Mouse (Mus musculus): ENCODE data around the gene Osm. TPM values are rescaled to one million over a fixed set of nuclear protein-coding genes. Genes with fewer than 3 reads are reported as not detected.

Osm gene
- polyA plus RNA-seq (2015; fragmentation: Nextera tagmentation; extraction: Ambion mirVana), result 0.06 TPM in 1 of 2 replicates, not detected in the other

- no peaks in the 10 kb centered on the region for H3K36me3 ChIP-seq
- H3K4me1 ChIP-seq, result no peaks in the 10 kb centered on the region
- no peak within 1 kb of the TSS for H3K4me2 ChIP-seq (replicated peaks)
- H3K9ac ChIP-seq, result no peak within 1 kb of the TSS
- ATAC-seq (ENCODE audit: low FRiP score, low read depth), result no peak
- no peaks in the 10 kb centered on the region for H3K27me3 ChIP-seq
- H3K9me3 ChIP-seq, result no peaks in the 10 kb centered on the region
- no peak within 1 kb of the TSS for H3K27ac ChIP-seq
- WGBS, result 75% methylated on average over 16 of the region's 16 CpGs
- H3K4me3 ChIP-seq, result no peak within 1 kb of the TSS
Measured at GRCm38 (mm10) chr11:4235665-4236545, at the start of gene Osm. Gene Osm, plus strand, starts transcription at chr11:4236420.

- Histone ChIP-seq H3K27ac (peak within 1 kb of the TSS; percentile 28; the same call in 1 of the 2 replicates), H3K9ac (peak within 1 kb of the TSS; percentile 93), H3K9me3 (no peaks in the 10 kb centered on the region), H3K4me3 (peak within 1 kb of the TSS; percentile 85), H3K4me2 (replicated peaks) (peak within 1 kb of the TSS; percentile 91), H3K36me3 (peaks cover 14% of the 10 kb centered on the region), H3K27me3 (no peaks in the 10 kb centered on the region), H3K4me1 (peaks cover 41% of the 10 kb centered on the region)
- peak; percentile 100 for ATAC-seq (ENCODE audit: low FRiP score, low read depth)
- under 1% methylated on average over 70 of the region's 71 CpGs for WGBS
Measured at GRCm38 (mm10) chr11:4186486-4187317, 49.5 kb upstream of the Osm start, which contains the start of gene Tbc1d10a. Gene Tbc1d10a, plus strand, starts transcription at chr11:4186789.

- peak overlapping the region; percentile 93 for H3K9ac ChIP-seq
- no peaks in the 10 kb centered on the region for H3K9me3 ChIP-seq
- peaks cover 47% of the 10 kb centered on the region for H3K4me1 ChIP-seq
- H3K4me2 ChIP-seq (replicated peaks), result peak overlapping the region; percentile 91
- ATAC-seq (ENCODE audit: low FRiP score, low read depth), result no peak
- peaks cover 9% of the 10 kb centered on the region for H3K36me3 ChIP-seq
- WGBS, result 15% methylated on average over 9 of the region's 9 CpGs
- H3K4me3 ChIP-seq, result peak overlapping the region; percentile 85
- H3K27ac ChIP-seq, result no peak overlapping the region
- H3K27me3 ChIP-seq, result no peaks in the 10 kb centered on the region
Measured at GRCm38 (mm10) chr11:4187318-4187700, 48.9 kb upstream of the Osm start.

- H3K4me1 ChIP-seq, result peaks cover 61% of the 10 kb centered on the region
- 85% methylated on average over 6 of the region's 6 CpGs for WGBS
- H3K27me3 ChIP-seq, result no peaks in the 10 kb centered on the region
- H3K36me3 ChIP-seq, result no peaks in the 10 kb centered on the region; the same call in 1 of the 2 replicates
- no peak overlapping the region; the same call in 1 of the 2 replicates for H3K9ac ChIP-seq
- H3K9me3 ChIP-seq, result no peaks in the 10 kb centered on the region
- ATAC-seq (ENCODE audit: low FRiP score, low read depth), result no peak
- no peak overlapping the region for H3K27ac ChIP-seq
- H3K4me3 ChIP-seq, result no peak overlapping the region
- H3K4me2 ChIP-seq (replicated peaks), result no peak overlapping the region
Measured at GRCm38 (mm10) chr11:4189182-4189581, 47.0 kb upstream of the Osm start.

- no peaks in the 10 kb centered on the region for H3K9me3 ChIP-seq
- H3K4me2 ChIP-seq (replicated peaks), result peak overlapping the region; percentile 27; the same call in 1 of the 2 replicates
- peaks cover 61% of the 10 kb centered on the region for H3K4me1 ChIP-seq
- H3K27me3 ChIP-seq, result no peaks in the 10 kb centered on the region
- no peaks in the 10 kb centered on the region; the same call in 1 of the 2 replicates for H3K36me3 ChIP-seq
- no peak for ATAC-seq (ENCODE audit: low FRiP score, low read depth)
- H3K27ac ChIP-seq, result peak overlapping the region; percentile 87; the same call in 1 of the 2 replicates
- 51% methylated on average over 3 of the region's 3 CpGs for WGBS
- no peak overlapping the region for H3K4me3 ChIP-seq
- no peak overlapping the region for H3K9ac ChIP-seq
Measured at GRCm38 (mm10) chr11:4190677-4191076, 45.5 kb upstream of the Osm start.

GRCm38 (mm10) chr11:4192757-4193156 is 43.5 kb upstream of the Osm start:
- Histone ChIP-seq H3K9ac (no peak overlapping the region), H3K36me3 (no peaks in the 10 kb centered on the region; the same call in 1 of the 2 replicates), H3K27me3 (no peaks in the 10 kb centered on the region), H3K9me3 (no peaks in the 10 kb centered on the region), H3K27ac (peak overlapping the region; percentile 87), H3K4me1 (peaks cover 63% of the 10 kb centered on the region), H3K4me3 (no peak overlapping the region), H3K4me2 (replicated peaks) (peak overlapping the region; percentile 23)
- 56% methylated on average over 3 of the region's 3 CpGs for WGBS
- peak; percentile 50; the same call in 1 of the 2 replicates for ATAC-seq (ENCODE audit: low FRiP score, low read depth)

- Histone ChIP-seq H3K9me3 (no peaks in the 10 kb centered on the region), H3K27me3 (no peaks in the 10 kb centered on the region), H3K4me2 (replicated peaks) (no peak overlapping the region), H3K9ac (no peak overlapping the region), H3K4me3 (no peak overlapping the region), H3K36me3 (no peaks in the 10 kb centered on the region; the same call in 1 of the 2 replicates), H3K27ac (peak overlapping the region; percentile 87; the same call in 1 of the 2 replicates), H3K4me1 (peaks cover 56% of the 10 kb centered on the region)
- ATAC-seq (ENCODE audit: low FRiP score, low read depth), result no peak
Measured at GRCm38 (mm10) chr11:4193420-4193819, 42.8 kb upstream of the Osm start.

- Histone ChIP-seq H3K9ac (no peak overlapping the region), H3K27ac (no peak overlapping the region), H3K4me1 (peaks cover 43% of the 10 kb centered on the region), H3K4me3 (no peak overlapping the region), H3K4me2 (replicated peaks) (no peak overlapping the region), H3K36me3 (no peaks in the 10 kb centered on the region; the same call in 1 of the 2 replicates), H3K27me3 (no peaks in the 10 kb centered on the region), H3K9me3 (no peaks in the 10 kb centered on the region)
- ATAC-seq (ENCODE audit: low FRiP score, low read depth), result no peak
- WGBS, result 81% methylated on average over 3 of the region's 3 CpGs
Measured at GRCm38 (mm10) chr11:4195597-4196031, 40.6 kb upstream of the Osm start.

- Histone ChIP-seq H3K9ac (no peak overlapping the region), H3K9me3 (no peaks in the 10 kb centered on the region), H3K4me2 (replicated peaks) (no peak overlapping the region), H3K27me3 (no peaks in the 10 kb centered on the region), H3K4me1 (peaks cover 34% of the 10 kb centered on the region), H3K27ac (no peak overlapping the region), H3K36me3 (no peaks in the 10 kb centered on the region; the same call in 1 of the 2 replicates), H3K4me3 (no peak overlapping the region)
- WGBS, result 60% methylated on average over 8 of the region's 8 CpGs
- no peak for ATAC-seq (ENCODE audit: low FRiP score, low read depth)
Measured at GRCm38 (mm10) chr11:4196636-4197035, 39.6 kb upstream of the Osm start.

- no peak overlapping the region for H3K4me3 ChIP-seq
- no peak overlapping the region for H3K4me2 ChIP-seq (replicated peaks)
- 74% methylated on average over 1 of the region's 1 CpGs for whole genome bisulfite sequencing
- peaks cover 26% of the 10 kb centered on the region for H3K4me1 ChIP-seq
- ATAC-seq (ENCODE audit: low FRiP score, low read depth), result no peak
- no peaks in the 10 kb centered on the region for H3K27me3 ChIP-seq
- H3K27ac ChIP-seq, result no peak overlapping the region
- no peaks in the 10 kb centered on the region; the same call in 1 of the 2 replicates for H3K36me3 ChIP-seq
- H3K9ac ChIP-seq, result no peak overlapping the region
- no peaks in the 10 kb centered on the region for H3K9me3 ChIP-seq
Measured at GRCm38 (mm10) chr11:4197691-4198090, 38.5 kb upstream of the Osm start.

- no peak for ATAC-seq (ENCODE audit: low FRiP score, low read depth)
- Histone ChIP-seq H3K4me1 (peaks cover 11% of the 10 kb centered on the region; the same call in 1 of the 2 replicates), H3K9ac (no peak overlapping the region), H3K27ac (no peak overlapping the region), H3K9me3 (no peaks in the 10 kb centered on the region), H3K36me3 (peaks cover 17% of the 10 kb centered on the region), H3K27me3 (no peaks in the 10 kb centered on the region), H3K4me3 (no peak overlapping the region), H3K4me2 (replicated peaks) (no peak overlapping the region)
- 71% methylated on average over 11 of the region's 11 CpGs for WGBS
Measured at GRCm38 (mm10) chr11:4201981-4202700, 34.1 kb upstream of the Osm start.

All from limb, embryonic 13.5 days (tissue).